Mouse (Mus musculus): Measurements from ENCODE around the gene Azin2.

- TF ChIP-seq HCFC1 (IDR thresholded peaks at IDR 0.05; ENCODE audit: low read depth, low read length) (no peak), SIN3A (IDR thresholded peaks at IDR 0.05; ENCODE audit: low read length) (no peak), ZNF384 (IDR thresholded peaks at IDR 0.05; ENCODE audit: low read depth, low read length) (no peak), CTCF (conservative IDR thresholded peaks at IDR 0.05 in 1 of 2, IDR thresholded peaks at IDR 0.05 in 1 of 2; ENCODE audit: low read depth in 2 of 2, low read length in 2 of 2) (no peak)
Observed at GRCm38 (mm10) chr4:128935595-128935994, 26.6 kb downstream of the Azin2 start.
